Mouse (Mus musculus) bone marrow macrophage, adult 2 months (primary cell): ENCODE results near the gene Neurod4.

ENCODE experiments used
- CTCF ChIP-seq: IDR thresholded peaks from 2 replicates; pipeline ENCODE4 v1.5.1; 2012; ENCODE audit warnings: low read depth, mild to moderate bottlenecking, low read length, moderate library complexity
- POLR2A ChIP-seq: IDR thresholded peaks from 2 replicates; pipeline ENCODE4 v1.6.1; 2012; ENCODE audit warnings: mild to moderate bottlenecking, low read depth, low read length, borderline replicate concordance

DNA sequence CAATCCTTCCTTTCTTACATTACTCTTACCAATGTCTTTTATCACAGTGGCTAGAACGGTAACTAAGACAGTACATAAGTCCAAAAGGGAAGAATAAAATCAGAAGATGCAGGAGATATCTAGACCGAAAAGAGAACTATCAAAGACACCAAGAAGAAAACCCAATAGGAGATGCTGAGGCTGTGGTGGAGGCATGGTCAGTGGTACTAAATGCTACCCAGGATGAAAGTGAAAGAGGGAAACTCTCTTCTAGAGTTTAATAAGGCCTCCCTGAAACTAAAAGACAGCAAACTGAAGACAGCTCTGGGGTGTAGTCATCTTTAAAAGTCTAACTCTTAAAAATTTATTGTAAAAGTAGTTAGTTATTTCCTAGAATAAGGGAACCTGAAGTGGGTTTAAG lies 40.7 kb upstream of the Neurod4 start:
- no peak for TF ChIP-seq POLR2A
- TF ChIP-seq CTCF, result no peak
